Mouse (Mus musculus): ENCODE results near the gene Daam1.

GRCm38 (mm10) chr12:71978513-71979352, 147.9 kb downstream of the Daam1 start:
- TF ChIP-seq POLR2A (IDR thresholded peaks at IDR 0.05; ENCODE audit: borderline replicate concordance, low read depth, low read length), result no peak
- TF ChIP-seq CTCF (IDR thresholded peaks at IDR 0.05; ENCODE audit: low read depth, low read length), result no peak
